Mouse (Mus musculus) hindbrain, embryonic 15.5 days (tissue): ENCODE data around the gene Fars2. TPM values are rescaled to one million over a fixed set of nuclear protein-coding genes. Genes with fewer than 3 reads are reported as not detected.

ENCODE experiments used
- ATAC-seq: fragments of 200-750 bp; cut with Nextera tagmentation; 2 replicates; pipeline ENCODE4 v1.8.0; 2017; ENCODE audit warnings: low read depth, moderate number of reproducible peaks, moderate TSS enrichment; ENCODE audit not compliant: low FRiP score
- H3K27ac ChIP-seq: fragments of 300-500 bp; sonication (generic); replicated peaks from 2 replicates; pipeline ENCODE4 v1.5.1; 2015; ENCODE audit warnings: mild to moderate bottlenecking, inconsistent platforms
- H3K27me3 ChIP-seq: fragments of 300-500 bp; sonication (generic); 2 replicates; pipeline ENCODE4 v1.6.1; 2015; ENCODE audit warnings: control low read depth, inconsistent platforms
- H3K36me3 ChIP-seq: fragments of 300-500 bp; sonication (generic); 2 replicates; pipeline ENCODE4 v1.6.1; 2015; ENCODE audit warnings: control low read depth, inconsistent platforms
- H3K4me1 ChIP-seq: fragments of 300-500 bp; sonication (generic); replicated peaks from 2 replicates; pipeline ENCODE4 v1.6.1; 2015; ENCODE audit warnings: control low read depth, inconsistent platforms
- H3K4me2 ChIP-seq: fragments of 300-500 bp; sonication (generic); 2 replicates; pipeline ENCODE4 v1.6.1; 2015; ENCODE audit warnings: moderate library complexity, mild to moderate bottlenecking, inconsistent platforms
- H3K4me3 ChIP-seq: fragments of 300-500 bp; sonication (generic); 2 replicates; pipeline ENCODE4 v1.5.1; 2015; ENCODE audit warnings: mild to moderate bottlenecking, inconsistent platforms
- H3K9ac ChIP-seq: fragments of 300-500 bp; sonication (generic); 2 replicates; pipeline ENCODE4 v1.6.1; 2015; ENCODE audit warnings: inconsistent platforms
- H3K9me3 ChIP-seq: fragments of 300-500 bp; sonication (generic); 2 replicates; pipeline ENCODE4 v1.6.1; 2016; ENCODE audit warnings: control low read depth, inconsistent platforms
- WGBS: fragments of 180-500 bp; shearing (Covaris S2); methylation state at CpG from one replicate; pipeline ENCODE4 v1.1.7; 2015; 5-methylcytosine and 5-hydroxymethylcytosine counted together
- polyA plus RNA-seq: library from polyadenylated mRNA; unstranded; fragments of >200 nt; fragmentation: Nextera tagmentation; extraction: Ambion mirVana; gene quantifications from 2 replicates; pipeline ENCODE4 v1.2.1, GENCODE M21; 2015

Gene Fars2
- polyA plus RNA-seq: 25.6 and 32.2 TPM in 2 replicates

- ATAC-seq: peak; percentile 99
- under 1% methylated on average over 74 of the region's 75 CpGs for WGBS
Measured at GRCm38 (mm10) chr13:36117143-36118014, at the start of gene Fars2, which contains the start of gene Lyrm4. Gene Fars2, plus strand, starts transcription at chr13:36117412. Gene Lyrm4, minus strand, starts transcription at chr13:36117526.

GRCm38 (mm10) chr13:36074484-36074883 lies 42.7 kb upstream of the Fars2 start:
- Histone ChIP-seq H3K27ac (no peak overlapping the region), H3K4me2 (no peak overlapping the region), H3K4me1 (no peaks in the 10 kb centered on the region), H3K27me3 (no peaks in the 10 kb centered on the region), H3K4me3 (no peak overlapping the region), H3K36me3 (no peaks in the 10 kb centered on the region), H3K9ac (no peak overlapping the region), H3K9me3 (no peaks in the 10 kb centered on the region)
- ATAC-seq: no peak
- 87% methylated on average over 3 of the region's 3 CpGs for WGBS

More at GRCm38 (mm10) chr13:36117143-36118014, at the start of gene Fars2, which contains the start of gene Lyrm4:
- Histone ChIP-seq H3K27me3 (no peaks in the 10 kb centered on the region), H3K9ac (peak within 1 kb of the TSS; percentile 68), H3K27ac (peak within 1 kb of the TSS; percentile 98), H3K4me2 (peak within 1 kb of the TSS; percentile 84), H3K36me3 (no peaks in the 10 kb centered on the region), H3K4me1 (peaks cover 30% of the 10 kb centered on the region), H3K4me3 (peak within 1 kb of the TSS; percentile 79), H3K9me3 (no peaks in the 10 kb centered on the region)

- Histone ChIP-seq H3K9me3 (no peaks in the 10 kb centered on the region), H3K36me3 (0 out of 2 replicates have a peak, but pooled peaks cover 4% of the 10 kb centered on the region), H3K4me2 (no peak overlapping the region), H3K4me1 (no peaks in the 10 kb centered on the region), H3K27ac (no peak overlapping the region), H3K9ac (no peak overlapping the region), H3K27me3 (no peaks in the 10 kb centered on the region), H3K4me3 (no peak overlapping the region)
- no peak for ATAC-seq
- 93% methylated on average over 3 of the region's 3 CpGs for WGBS
Measured at GRCm38 (mm10) chr13:36081591-36081990, 35.6 kb upstream of the Fars2 start.

GRCm38 (mm10) chr13:36084701-36085100 lies 32.5 kb upstream of the Fars2 start:
- Histone ChIP-seq H3K4me1 (no peaks in the 10 kb centered on the region), H3K36me3 (0 out of 2 replicates have a peak, but pooled peaks cover 4% of the 10 kb centered on the region), H3K9ac (no peak overlapping the region), H3K9me3 (no peaks in the 10 kb centered on the region), H3K27ac (no peak overlapping the region), H3K4me3 (no peak overlapping the region), H3K27me3 (no peaks in the 10 kb centered on the region), H3K4me2 (no peak overlapping the region)
- WGBS: 90% methylated on average over 3 of the region's 3 CpGs
- no peak for ATAC-seq

GRCm38 (mm10) chr13:36085971-36086370 lies 31.2 kb upstream of the Fars2 start:
- WGBS: 77% methylated on average over 3 of the region's 3 CpGs
- Histone ChIP-seq H3K27ac (no peak overlapping the region), H3K36me3 (0 out of 2 replicates have a peak, but pooled peaks cover 4% of the 10 kb centered on the region), H3K4me3 (no peak overlapping the region), H3K4me1 (no peaks in the 10 kb centered on the region), H3K9ac (no peak overlapping the region), H3K9me3 (no peaks in the 10 kb centered on the region), H3K4me2 (no peak overlapping the region), H3K27me3 (no peaks in the 10 kb centered on the region)
- no peak for ATAC-seq

GRCm38 (mm10) chr13:36086608-36087391 lies 30.4 kb upstream of the Fars2 start:
- ATAC-seq: no peak
- WGBS: 95% methylated on average over 5 of the region's 5 CpGs
- H3K27me3 ChIP-seq: no peaks in the 10 kb centered on the region

GRCm38 (mm10) chr13:36087427-36087826 lies 29.8 kb upstream of the Fars2 start:
- Histone ChIP-seq H3K27ac (no peak overlapping the region), H3K9ac (no peak overlapping the region), H3K9me3 (no peaks in the 10 kb centered on the region), H3K4me2 (no peak overlapping the region), H3K36me3 (peaks cover 6% of the 10 kb centered on the region; the same call in 1 of the 2 replicates), H3K4me3 (no peak overlapping the region), H3K4me1 (no peaks in the 10 kb centered on the region), H3K27me3 (no peaks in the 10 kb centered on the region)
- 100% methylated on average over 2 of the region's 2 CpGs for WGBS
- no peak for ATAC-seq

More at GRCm38 (mm10) chr13:36086608-36087391, 30.4 kb upstream of the Fars2 start:
- no peak overlapping the region for H3K4me3 ChIP-seq
- no peaks in the 10 kb centered on the region for H3K9me3 ChIP-seq
- H3K4me1 ChIP-seq: no peaks in the 10 kb centered on the region
- H3K9ac ChIP-seq: no peak overlapping the region
- 0 out of 2 replicates have a peak, but pooled peaks cover 4% of the 10 kb centered on the region for H3K36me3 ChIP-seq
- no peak overlapping the region for H3K27ac ChIP-seq
- no peak overlapping the region for H3K4me2 ChIP-seq

GRCm38 (mm10) chr13:36088168-36088567 lies 29.0 kb upstream of the Fars2 start:
- 85% methylated on average over 4 of the region's 4 CpGs for WGBS
- no peak for ATAC-seq
- Histone ChIP-seq H3K4me2 (no peak overlapping the region), H3K4me3 (no peak overlapping the region), H3K4me1 (no peaks in the 10 kb centered on the region), H3K36me3 (peaks cover 4% of the 10 kb centered on the region; the same call in 1 of the 2 replicates), H3K9me3 (no peaks in the 10 kb centered on the region), H3K27ac (no peak overlapping the region), H3K27me3 (no peaks in the 10 kb centered on the region), H3K9ac (no peak overlapping the region)

GRCm38 (mm10) chr13:36096684-36097383 lies 20.4 kb upstream of the Fars2 start:
- Histone ChIP-seq H3K9ac (no peak overlapping the region), H3K4me2 (no peak overlapping the region), H3K27ac (no peak overlapping the region), H3K9me3 (no peaks in the 10 kb centered on the region), H3K4me3 (no peak overlapping the region), H3K36me3 (peaks cover 4% of the 10 kb centered on the region; the same call in 1 of the 2 replicates), H3K27me3 (no peaks in the 10 kb centered on the region), H3K4me1 (no peaks in the 10 kb centered on the region)
- no peak for ATAC-seq
- WGBS: 89% methylated on average over 5 of the region's 5 CpGs

GRCm38 (mm10) chr13:36105591-36105990 lies 11.6 kb upstream of the Fars2 start:
- Histone ChIP-seq H3K27ac (no peak overlapping the region), H3K27me3 (no peaks in the 10 kb centered on the region), H3K36me3 (no peaks in the 10 kb centered on the region), H3K9ac (no peak overlapping the region), H3K9me3 (no peaks in the 10 kb centered on the region), H3K4me3 (no peak overlapping the region), H3K4me1 (no peaks in the 10 kb centered on the region), H3K4me2 (no peak overlapping the region)
- no peak for ATAC-seq
- 77% methylated on average over 6 of the region's 6 CpGs for WGBS

GRCm38 (mm10) chr13:36108528-36108927 lies 8.7 kb upstream of the Fars2 start:
- Histone ChIP-seq H3K9ac (no peak overlapping the region), H3K4me2 (no peak overlapping the region), H3K27ac (no peak overlapping the region), H3K4me1 (0 out of 2 replicates have a peak, but pooled peaks cover 4% of the 10 kb centered on the region), H3K4me3 (no peak overlapping the region), H3K36me3 (no peaks in the 10 kb centered on the region), H3K9me3 (no peaks in the 10 kb centered on the region), H3K27me3 (no peaks in the 10 kb centered on the region)
- no peak for ATAC-seq
- 99% methylated on average over 4 of the region's 4 CpGs for WGBS
